Mouse (Mus musculus) kidney, postnatal 36 days (tissue): ENCODE data around the gene Tff3.
A peak's percentile ranks its signal among the peaks of the same experiment; 100 is the strongest.

Experiments used
- DNase-seq, 2 experiments: peaks; one replicate each; pipeline ENCODE4 v3.0.0; 2021 to 2022; ENCODE audit warnings: mixed read lengths in 2 of 2

The Tff3 gene

DNA sequence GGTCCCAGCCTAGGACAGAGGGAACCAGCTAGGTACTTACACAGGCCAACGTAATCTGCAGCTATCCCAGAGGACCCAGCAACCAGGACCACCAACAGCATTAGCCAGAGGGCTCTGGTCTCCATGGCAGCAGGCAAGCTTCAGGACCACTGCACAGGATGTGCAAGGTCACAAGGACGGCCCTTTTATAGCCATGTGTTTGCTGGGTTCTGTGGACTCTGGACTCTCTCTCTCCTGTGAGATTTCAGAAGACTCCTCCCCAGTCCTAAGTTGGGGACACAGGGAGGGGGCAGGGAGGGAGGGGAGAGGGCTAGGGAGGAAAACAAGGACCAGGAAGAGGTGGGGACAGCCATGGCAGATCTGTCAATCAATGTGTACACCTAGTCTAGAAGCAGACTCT, at the start of gene Tff3:
Tff3 (minus strand) TSS at position 195 of the 400 bp plus-strand sequence.
- no peak for DNase-seq

DNA sequence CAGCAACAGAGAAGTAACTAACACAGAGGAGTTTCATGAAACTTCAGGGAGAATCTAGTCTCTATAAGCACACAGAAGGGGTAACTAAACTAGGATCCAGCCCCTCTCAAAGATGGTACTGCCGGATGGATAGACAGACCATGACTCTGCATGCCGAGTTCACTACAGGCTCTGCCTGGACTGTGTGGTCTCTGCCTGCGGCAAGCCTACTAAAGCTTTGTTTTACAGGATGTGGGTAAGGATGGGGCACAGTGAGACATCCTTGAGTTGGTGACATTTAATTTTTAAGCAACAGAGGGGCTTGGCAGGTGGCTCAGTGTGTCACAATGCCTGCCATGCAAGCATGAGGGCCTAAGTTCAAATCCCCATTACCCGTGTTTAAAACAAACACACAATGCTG, 46.9 kb upstream of the Tff3 start:
- DNase-seq = no peak

DNA sequence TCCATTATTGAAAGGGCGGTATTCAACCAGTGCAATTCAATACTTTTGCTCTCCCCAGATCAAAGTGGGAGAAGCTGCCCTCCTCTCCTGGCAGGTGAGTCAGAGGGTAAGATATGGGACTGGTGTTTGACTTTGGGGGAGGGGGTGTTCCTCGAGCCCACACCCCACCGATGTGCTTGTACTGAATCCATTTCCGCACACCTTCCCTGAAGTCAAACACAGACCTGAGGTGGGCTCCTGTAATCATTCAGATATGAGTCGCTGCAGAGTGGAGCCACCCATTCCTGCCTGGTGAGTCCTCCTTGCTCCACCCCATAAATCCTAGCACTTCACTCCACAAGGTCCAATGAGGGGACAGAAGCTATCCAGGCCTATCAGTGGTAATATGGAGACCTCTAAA, 40.4 kb upstream of the Tff3 start:
- DNase-seq = no peak

DNA sequence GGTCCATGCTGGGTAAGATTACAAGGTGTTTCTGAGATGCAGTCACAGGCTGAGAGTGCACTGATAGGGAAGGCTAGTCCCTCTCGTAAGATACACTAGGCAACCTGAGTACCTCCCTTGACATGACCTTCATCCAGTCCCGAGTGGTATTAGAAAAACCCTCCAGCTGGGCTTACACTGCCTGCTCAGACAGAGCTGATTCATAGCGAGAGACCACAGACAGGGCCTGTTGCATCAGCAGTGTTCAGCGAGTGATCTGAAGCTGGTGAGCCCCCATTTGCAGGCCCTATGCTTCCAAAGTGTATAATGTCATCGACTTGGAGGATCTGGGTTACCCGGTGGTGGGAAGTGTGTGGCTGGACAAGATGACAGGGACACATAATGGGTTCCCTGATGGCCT, 35.7 kb upstream of the Tff3 start, which contains the start of gene Tff1:
Tff1 (minus strand) TSS at position 151 of the 400 bp plus-strand sequence.
- no peak for DNase-seq

DNA sequence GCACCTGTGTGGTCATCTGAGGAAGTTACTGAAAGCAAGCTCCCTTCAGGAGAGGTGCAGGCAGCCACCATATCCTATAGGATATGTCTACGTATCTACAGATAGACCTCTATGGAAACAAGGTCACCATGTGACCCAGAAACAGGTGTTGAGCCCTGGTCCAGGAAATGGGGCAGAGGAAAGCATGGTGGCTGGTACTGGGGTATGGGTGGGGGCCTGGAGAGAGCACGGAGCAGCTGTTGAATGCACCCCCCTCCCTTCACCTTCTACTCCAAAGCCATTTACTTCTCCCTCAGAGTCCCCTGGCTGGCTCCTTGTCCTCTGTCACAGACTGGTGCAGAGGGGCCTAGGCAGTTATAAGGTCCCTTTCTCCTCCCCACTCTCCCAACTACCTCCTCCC, 34.4 kb upstream of the Tff3 start:
- DNase-seq = no peak

DNA sequence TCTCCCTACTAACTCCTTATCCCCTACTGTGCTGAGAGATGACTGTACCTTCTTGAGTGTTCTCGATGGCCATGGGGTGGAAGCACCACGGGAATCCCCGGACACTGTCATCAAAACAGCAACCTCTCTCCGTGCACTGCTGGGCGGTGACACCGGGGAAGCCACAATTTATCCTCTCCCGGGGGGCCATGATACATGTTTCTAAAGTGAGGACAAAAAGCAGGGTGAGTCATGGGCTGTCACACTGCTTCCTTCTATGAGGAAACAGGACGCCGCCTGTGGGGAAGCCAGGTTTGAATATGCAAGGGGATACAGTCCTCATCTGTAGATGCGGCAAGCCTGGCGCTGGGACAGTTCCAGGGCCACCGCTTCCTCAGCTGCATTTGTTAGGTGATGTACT, 33.2 kb upstream of the Tff3 start:
- peak; percentile 18 to 27 for DNase-seq

DNA sequence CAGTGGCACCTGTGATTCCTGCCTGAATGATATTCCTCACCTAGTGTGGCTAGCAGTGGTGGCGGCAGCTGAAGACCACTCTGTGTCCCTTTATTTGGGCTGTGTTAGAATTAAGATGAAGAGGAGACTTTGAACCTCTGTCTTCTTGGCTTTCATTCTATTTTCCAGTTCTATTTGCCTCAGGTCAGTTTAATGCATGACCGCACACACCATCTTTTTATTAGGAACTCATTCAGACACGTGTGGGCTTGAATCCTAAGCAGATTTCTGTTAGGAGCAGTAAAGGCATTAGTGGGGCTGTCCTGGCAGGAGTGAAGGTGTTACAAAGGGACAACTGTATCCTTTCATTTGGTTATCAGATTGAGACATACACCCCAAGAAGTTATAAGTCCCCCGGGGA, 30.8 kb upstream of the Tff3 start:
- peak; percentile 35 to 46 for DNase-seq

DNA sequence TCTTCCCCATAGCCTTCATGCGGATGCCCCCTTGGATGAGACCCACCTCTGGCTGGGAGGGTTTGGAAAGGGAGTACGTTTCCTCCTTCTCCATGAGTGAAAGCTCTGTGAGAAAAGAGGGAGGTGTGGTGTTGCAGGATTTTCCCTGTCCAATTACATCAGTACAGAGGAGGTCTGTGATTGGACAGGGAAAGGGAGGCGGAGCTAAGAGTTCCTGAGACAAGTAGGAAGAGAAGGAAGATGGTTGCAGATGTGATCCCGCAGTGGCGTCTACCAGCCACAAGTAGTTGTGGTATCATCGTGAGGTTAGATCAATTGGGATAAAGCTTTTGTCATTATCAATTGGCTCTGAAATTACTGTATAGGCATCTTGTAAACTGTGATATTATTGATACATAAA, 28.5 kb upstream of the Tff3 start:
- no peak for DNase-seq

DNA sequence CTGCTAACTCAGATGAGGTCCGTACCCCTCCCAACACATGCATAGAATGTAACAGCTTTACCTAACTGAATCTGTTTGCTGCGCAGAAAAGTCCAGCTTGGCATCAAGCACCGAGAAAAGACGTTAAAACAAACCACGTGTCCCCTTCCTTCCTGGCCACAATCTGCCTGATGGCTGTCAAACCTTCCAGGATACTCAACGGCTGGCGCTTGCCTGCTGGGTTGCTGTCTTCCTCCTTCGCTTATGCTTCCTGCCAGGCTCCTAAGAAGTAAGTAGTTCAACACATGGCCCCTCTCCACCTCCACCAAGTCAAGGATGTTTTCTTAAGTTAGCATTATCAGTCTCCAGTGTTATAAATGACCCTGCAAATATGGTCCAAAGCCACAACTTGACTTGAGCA, 24.3 kb upstream of the Tff3 start:
- no peak for DNase-seq

DNA sequence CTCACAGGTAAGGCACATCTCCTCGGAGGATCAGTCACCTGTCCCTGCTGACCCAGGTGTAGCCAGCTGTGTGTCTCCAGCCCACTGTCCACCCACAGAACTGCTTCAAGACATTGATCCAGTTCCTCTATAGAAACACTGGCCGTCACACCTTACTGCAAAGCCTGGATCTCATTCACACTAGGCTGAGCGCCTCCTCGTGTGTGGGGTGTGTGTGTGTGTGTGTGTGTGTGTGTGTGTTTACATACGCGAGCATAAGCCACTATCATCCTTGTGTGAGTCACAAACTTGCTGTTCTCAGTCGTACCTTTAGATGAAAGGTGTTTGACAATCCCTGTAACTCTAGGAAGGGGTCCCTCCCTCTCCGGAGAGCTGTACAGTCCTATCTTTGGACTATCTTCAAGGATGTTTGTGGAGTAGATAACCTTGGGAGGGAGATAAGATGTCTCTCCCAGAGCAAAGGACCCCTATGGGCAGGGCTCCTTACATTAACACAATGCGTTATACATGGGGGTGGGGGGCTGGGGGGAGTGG, 23.6 kb upstream of the Tff3 start:
- DNase-seq = peak in 1 of 2 experiments; percentile 23

DNA sequence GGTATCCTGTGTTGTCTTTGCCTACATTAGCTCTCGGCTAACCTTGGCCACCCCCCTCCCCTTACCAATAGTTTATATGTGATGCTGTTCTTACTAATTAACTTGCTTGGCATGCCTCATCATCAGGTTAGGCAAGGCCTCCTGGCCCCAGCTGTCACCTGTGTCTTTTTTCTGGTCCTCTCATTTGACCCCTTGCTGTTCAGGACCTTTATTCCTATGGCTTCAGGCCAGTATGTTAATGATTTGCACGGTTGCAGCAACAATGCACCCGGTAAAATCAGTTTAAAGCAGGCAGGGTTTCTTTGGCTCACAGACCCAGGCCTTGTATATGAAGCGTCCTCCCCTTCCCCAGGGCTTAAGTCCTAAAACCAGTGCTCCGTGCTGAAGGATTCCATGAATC, 23.1 kb upstream of the Tff3 start:
- peak; percentile 74 to 89 for DNase-seq

DNA sequence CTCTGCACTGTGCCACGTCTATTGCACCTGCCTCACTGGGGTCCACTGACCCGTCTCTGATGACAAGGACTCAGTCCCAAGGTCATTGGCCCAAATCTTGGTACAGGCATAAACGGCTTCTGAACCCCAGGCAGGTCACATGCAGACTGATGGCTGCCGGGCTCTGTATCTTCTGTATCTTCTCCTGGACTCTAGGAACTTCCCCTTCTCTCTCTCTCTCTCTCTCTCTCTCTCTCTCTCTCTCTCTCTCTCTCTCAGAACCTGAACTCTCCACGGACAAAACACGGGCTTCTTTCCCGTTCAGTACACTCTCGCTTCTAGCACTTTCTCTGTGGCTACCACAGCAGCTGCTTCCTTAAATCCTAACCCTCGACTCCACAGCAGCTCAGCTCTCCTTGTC, 16.6 kb upstream of the Tff3 start:
- DNase-seq = no peak

DNA sequence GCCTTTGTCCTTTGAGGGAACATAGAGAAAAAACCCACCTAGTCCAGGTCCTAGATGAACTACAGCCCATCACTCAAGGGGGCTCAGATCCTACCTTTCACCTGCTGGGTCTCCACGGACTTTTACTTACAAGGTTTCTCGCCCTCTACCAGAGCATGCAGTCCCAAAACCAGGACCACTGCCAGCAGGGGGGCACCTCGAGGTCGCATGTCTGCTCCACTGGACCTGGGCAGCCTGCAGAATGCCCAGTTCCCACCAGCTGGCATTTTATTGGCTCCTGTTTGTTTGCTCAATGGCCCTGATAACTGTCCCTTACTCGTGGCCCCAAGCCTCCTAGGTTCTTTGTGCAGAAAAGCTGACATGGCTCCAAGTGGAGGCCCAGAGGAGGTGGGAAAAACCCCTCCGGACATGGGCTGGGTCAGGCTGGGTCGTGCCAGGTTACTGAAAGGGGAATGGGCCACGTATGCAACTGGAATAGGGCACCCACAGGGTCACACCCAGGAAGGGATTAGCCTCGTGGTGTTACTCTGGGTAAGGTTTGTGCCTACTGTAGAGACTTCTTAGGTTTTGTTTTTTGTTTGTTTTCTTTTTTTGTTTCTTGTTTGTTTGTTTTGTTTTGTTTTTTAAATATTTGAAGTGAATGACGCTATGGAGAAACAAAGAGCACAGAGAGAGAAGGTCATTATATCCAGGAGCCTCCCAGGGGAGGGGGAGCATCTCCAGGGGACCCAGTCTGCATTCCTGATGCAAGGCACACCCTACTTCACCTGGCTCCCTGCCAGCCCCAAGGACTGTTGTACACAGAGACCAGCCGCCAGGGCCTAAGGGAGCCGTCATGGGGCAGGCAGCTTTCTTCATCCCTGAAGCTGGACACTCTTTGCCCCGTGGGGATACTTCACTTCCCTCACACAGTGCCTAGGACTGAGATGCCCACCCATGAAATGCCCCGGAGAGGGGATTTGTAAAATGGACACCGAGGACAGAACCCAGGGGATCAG, 14.9 kb upstream of the Tff3 start, which contains the start of gene Tff2:
Tff2 (minus strand) TSS at position 243 of the 998 bp plus-strand sequence.
- DNase-seq = peak in 1 of 2 experiments; percentile 25

DNA sequence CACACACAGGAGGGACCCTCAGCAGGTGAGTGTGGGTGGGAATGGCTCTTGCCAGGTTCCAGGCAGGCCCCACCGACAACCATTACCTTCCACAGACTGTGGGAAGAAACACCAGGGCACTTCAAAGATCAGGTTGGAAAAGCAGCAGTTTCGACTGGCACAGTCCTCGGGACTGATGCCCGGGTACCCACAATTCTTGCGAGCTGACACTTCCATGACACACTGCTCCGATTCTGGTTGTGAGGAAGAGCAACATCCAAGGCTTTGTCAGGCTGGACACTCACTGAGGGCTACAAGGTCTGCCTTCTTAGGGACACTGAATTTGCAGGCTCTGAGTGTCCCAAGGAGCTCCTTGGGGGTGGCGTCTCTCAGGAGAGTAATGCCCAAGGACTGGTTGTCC, 12.7 kb upstream of the Tff3 start:
- DNase-seq = no peak

DNA sequence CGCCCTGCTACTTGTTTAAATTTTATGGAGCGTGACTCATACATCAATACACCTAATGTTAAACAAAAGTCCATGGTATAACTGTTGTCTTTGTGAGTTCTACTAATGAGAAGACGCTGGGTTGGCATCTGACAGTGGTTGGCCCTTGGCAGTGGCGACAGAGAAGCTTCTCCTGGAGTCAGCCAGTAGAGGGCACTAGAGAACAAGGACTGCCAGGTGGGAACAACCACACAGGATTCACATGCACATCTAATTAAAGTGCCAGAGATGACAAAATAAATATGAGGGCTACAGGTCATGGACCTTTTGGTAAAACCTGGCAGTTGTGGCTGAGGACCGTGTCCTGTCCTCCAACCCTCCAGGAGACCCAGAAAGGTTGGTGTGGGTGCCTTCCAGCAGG, 9.0 kb upstream of the Tff3 start:
- DNase-seq = peak; percentile 65 to 76

DNA sequence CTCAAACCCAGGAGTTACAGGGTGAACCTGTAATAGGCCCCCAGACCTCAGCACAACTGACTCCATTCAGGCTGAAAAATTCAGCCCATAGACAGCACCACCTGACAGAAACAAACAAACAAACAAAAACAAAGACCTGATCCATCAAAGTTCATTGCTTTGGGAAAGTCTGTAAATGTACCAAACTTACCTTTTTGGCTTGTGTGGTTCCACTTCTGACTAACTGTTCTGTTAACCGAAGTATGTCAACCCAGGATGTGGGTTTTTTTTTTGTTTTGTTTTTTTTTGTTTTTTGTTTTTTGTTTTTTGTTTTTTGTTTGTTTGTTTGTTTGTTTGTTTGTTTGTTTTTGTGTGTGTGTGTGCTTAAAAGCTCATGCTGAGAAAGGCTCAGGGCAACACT, 7.4 kb upstream of the Tff3 start:
- no peak for DNase-seq

DNA sequence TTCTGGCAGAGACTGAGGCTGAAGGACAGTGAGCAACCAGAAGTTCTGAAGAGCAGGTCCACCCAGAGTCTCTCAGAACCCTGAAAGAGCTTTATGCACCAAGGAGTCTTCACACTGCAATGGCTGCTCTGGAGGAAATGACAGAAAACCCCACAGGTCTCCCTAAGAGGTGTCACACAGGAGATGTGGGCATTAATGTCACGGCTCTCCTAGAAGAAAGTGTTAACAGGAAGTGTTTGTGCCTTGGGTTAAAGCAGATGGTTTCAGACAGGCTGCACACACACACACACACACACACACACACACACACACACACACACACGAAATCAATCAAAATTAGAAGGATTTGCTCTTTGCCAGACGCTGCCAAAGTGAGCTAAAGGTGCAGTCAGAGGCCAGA, 6.8 kb upstream of the Tff3 start:
- DNase-seq = no peak

DNA sequence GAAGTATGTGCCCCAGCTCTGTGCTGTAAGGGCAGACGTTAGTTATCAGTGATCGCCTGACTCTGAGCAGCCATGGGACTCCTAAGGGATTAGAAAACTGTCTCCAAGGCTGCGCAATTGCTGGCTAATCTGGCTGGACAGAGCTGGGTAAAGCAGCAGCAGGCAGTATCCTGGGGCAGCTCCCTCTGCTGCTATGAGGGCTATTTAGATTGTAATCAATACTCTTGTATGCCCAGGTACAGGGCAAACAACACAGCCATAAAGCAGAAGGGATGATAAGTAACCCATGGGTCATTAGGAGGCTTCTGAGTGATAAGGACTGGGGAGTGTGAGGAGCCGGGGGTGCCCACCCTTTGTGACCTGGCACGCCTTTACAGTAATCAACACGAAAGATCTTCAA, 5.5 kb upstream of the Tff3 start:
- no peak for DNase-seq

DNA sequence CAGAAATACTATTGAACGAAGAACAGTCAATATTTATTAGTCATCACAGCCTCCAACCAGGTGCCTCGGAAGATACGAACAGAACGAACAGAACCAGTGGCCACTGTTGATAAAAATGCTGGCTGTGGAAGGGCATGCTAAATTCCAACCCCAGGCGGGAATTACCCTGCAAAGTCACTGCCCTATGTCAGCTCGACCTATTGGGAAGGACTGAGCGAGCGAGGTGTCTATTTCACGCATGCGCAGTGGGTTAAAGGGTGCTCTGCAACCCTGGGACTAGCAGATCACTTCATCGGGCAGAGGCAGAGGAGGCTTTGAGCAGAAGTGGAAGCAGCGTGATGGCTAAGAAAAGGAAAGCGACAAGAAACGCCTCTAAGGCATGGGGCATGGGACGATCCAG, 4.3 kb upstream of the Tff3 start:
- DNase-seq = no peak

DNA sequence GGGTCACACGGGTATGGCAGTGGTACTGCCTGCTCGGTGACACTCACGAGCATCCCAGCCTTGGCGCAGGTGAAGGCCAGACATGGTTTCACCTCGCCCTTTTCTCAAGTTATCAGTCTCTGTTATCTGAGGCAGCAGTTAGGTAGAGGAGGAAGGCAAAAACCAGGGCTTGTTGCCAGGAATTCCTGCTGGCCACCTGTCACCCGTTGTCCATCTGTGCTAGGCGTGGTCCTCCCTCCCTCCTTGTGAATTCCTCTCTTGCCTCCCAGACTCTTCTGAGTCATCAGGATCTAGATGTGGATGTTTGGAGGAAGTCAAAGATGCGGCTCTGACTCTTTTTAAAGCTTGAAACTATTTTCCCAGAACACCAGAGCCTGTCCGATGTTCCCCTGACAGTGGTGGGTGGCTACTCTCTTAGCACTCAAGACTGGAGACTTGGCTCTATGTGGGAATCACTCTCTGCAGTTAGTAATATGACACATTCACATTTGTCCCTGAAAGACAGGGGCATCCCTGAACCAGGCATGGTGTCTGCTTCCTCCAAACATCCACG, 1.9 kb upstream of the Tff3 start:
- no peak for DNase-seq

DNA sequence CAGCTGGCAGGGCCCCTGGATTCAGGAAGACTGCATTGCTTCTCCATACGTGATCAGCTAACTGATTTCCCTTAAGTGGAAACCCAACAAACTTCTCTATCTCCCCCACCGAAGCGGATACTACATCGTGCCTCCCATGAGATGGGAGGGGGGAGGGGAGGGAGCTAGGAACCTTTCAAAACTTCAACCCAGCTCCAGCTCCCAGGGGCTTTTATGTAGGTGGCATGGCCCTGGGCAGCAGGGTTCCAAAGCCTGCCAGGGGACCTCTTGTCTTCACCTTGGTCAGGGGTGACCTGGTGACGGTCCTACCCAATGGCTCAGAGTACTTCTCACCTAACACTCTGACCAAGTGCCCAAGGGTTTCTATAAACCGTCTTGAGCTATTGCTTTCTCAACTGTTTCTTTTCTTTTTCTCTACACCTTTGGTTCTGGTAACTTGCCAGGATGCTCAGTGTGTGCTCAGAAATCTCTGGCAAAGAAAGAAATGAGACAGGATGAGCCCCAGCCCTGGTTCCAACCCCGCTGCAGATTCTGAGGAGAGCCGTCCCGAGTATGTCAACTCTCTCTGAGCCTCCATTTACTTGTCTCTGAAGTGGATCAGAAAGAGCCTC, 633 bp downstream of the Tff3 start:
- no peak for DNase-seq

DNA sequence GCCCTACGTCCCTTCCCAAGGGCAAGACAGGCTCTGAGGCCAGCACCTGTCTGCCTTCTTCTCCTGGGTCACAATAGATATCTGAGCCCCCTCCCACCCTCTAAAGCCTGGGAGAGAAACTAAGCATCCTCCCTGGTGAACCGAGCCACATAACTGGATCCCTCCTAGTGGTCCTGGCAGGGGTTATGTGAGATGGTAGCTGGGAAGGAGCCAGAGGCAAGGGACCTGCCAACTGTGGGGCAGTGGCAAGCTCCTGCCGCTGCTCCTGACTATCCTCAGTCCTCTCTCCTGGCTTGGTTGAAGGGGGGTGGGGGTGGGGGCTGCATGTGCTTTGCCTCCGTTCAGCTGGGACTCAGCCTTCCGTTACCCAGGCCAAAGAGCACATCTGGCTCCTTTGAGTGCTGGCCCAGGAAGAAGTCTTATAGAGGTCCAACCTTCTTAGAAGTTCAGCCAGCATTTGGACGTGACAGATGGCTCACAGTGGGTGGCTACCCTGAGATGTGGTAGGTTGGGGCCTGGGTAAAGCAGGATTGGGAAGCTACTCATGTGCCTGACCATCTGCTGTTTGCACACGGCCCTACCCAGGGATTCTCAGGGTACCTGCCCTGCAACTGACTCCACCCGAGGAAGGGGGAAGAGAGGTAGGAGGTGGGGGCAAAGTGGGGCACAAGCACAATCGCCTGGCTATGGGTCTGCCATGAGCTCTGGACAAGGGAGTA, 3.7 kb downstream of the Tff3 start:
- DNase-seq = no peak

DNA sequence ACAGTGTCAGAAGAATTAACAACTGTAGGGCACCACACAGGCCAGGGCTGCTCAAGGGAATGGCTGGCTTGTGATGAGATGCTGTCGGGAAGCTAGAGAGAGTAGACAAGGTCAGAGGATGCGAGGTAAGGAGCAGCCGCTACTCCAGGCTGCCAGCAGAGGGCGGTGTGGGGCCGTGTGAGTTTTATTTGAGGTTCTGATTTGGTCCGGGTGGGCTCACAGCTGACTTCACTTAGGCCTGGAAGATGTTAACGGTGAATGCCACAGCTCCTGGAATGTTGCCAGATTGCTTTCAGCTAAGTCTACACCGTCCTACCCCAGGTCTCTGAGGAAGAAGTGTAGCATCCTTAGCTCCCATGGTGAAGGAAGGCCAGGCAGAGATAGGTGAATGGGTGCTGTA, 7.5 kb downstream of the Tff3 start:
- DNase-seq = peak; percentile 21 to 69
